Mouse (Mus musculus) testis, adult 2 months (tissue): ENCODE results near the gene Ist1.

ENCODE experiments used
- CTCF ChIP-seq: fragments of 200-500 bp; IDR thresholded peaks from 2 replicates; pipeline ENCODE4 v1.5.1; 2012; ENCODE audit warnings: low read depth, mild to moderate bottlenecking, inconsistent platforms, low read length, moderate library complexity; ENCODE audit not compliant: control insufficient read depth, insufficient read depth, insufficient replicate concordance
- POLR2A ChIP-seq: fragments of 200-500 bp; IDR thresholded peaks from 2 replicates; pipeline ENCODE4 v1.6.1; 2012; ENCODE audit warnings: low read depth, mild to moderate bottlenecking, inconsistent platforms, low read length, moderate library complexity; ENCODE audit not compliant: control insufficient read depth

DNA sequence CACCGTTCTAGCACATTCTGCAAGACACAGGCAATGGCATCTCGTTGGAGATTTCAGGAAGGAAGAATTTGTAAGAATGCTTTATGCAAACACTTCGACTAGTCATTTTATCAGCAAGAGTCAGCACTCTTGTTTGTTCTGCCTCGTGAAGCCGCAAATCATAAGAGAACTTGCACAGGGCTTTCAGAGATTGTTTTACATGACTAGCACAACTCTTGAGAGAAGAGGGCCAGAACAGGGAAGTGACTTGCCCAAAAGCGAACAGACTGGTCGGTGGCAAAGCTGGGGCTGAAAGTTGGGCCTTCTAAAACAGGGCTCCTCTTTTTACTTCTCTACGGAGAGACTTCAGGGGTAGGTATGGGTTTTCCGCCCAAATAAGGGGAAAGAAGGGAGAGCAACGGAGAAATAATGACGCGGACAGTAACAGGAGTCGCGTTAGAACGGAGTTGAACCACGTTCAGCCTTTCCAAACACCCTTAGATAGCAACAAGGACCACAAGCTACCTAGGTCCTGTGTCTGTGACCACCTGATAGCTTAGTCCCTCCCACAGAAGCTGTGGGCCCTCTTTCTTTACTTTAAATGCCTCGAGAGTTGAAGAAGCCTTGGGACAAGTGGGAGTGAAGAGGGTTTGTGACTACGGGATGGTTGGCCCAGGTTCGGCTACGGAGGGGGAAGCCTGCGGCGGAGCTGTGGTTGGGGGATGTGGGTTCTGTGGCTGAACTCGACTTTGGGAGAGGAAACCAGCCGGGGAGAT, 11.7 kb upstream of the Ist1 start:
- no peak for TF ChIP-seq POLR2A
- no peak for TF ChIP-seq CTCF
